Mouse (Mus musculus) fat pad, adult 2 months (tissue): ENCODE measurements around the gene Ctnnbip1.

Experiments
- DNase-seq: peaks from one replicate; pipeline ENCODE4 v3.0.0-alpha.2; 2011; ENCODE audit warnings: low read depth, low spot score; ENCODE audit errors: extremely low read depth

Ctnnbip1 gene

GRCm38 (mm10) chr4:149558389-149558788, 40.4 kb downstream of the Ctnnbip1 start:
- no peak for DNase-seq

GRCm38 (mm10) chr4:149561392-149561791, 43.4 kb downstream of the Ctnnbip1 start:
- no peak for DNase-seq

DNA sequence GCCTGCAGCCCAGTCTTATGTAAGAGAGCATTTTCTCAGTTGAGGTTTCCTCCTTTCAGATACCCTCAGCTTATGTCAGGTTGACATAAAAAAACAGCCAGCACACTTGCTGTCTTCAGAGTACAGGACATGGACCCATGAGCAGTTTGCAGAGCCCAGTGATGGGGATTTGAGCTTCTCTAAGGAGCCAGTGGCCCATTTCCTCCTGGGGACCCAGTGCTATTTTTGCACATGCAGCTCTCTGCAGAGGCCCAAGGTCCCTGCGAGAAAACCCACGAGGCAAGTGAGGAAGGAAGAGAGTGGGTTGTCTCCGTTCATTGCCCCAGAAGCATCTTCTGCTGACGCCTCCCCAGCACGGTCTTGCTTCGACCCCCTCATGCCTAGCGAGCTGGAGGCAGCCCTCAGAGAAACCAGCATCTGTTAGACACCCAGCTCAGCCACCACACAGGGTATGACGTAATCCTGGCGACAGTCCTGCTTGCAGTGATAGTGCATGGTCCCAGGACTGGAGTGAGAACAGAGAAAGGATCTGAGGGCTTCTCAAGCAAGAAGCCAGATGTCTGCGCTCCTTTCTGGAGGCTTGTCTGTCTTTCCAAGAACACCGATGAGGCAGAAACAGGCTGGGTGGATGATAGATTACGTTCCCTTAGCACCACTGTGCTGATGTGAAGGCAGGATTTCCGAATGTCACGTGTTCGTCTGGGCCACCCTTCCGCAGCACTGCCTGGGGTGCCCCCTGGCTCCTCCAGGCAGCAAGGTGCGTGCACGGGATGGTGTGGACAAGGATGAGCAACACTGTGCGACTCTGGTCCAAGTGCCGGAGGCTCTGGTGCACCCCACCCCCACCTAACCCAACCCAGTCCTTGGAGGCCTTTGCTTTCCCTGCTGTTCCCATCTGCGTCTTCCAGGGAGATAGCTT, 44.2 kb downstream of the Ctnnbip1 start:
- no peak for DNase-seq

- no peak for DNase-seq
Observed at GRCm38 (mm10) chr4:149562905-149563347, 44.9 kb downstream of the Ctnnbip1 start.

GRCm38 (mm10) chr4:149563941-149564361, 45.9 kb downstream of the Ctnnbip1 start:
- no peak for DNase-seq

DNA sequence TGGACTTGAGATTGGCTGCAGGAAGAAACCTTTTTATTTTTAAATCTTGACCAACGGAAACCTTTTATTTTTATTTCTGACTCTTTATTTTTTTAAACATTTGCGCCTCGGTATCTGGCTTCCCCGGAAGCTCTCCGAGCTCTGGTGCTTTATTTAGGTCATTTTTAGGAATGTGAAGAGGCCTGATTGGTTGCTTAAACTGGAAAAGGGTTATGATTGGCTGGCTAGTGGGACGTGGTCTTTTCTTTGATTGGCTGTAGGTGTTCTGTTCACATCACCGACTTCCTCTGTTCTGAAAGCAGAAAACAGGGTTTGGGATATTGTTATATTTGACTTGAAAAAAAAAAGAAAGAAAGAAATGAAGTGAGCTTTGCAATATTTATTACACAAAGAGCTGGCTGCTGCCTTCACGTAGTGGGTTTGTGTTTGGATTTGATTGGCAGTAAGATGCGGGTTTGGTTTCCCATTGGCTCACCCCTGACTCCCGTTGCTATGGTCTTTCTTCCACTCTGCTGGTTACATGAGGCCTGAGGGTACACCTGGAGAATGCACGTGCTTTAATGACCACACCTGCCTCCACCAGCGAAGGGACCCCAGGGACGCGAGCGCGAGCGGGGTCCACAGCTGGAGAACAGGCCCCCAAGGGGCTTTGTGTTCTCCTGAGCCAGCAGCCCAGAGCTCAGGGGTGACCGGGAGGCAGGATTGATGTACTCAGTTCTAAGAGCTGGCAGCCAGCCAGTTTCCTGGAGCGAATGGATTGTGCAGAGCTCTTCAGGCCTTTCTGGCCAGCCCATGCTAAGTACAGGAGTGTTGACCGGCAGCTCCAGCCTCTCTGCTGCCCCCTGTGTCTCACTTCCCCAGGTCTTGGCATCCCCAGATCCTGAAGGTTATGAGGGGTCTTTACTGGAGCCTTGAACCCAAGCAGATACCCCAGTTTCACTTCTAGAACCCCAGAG, 46.7 kb downstream of the Ctnnbip1 start:
- no peak for DNase-seq

DNA sequence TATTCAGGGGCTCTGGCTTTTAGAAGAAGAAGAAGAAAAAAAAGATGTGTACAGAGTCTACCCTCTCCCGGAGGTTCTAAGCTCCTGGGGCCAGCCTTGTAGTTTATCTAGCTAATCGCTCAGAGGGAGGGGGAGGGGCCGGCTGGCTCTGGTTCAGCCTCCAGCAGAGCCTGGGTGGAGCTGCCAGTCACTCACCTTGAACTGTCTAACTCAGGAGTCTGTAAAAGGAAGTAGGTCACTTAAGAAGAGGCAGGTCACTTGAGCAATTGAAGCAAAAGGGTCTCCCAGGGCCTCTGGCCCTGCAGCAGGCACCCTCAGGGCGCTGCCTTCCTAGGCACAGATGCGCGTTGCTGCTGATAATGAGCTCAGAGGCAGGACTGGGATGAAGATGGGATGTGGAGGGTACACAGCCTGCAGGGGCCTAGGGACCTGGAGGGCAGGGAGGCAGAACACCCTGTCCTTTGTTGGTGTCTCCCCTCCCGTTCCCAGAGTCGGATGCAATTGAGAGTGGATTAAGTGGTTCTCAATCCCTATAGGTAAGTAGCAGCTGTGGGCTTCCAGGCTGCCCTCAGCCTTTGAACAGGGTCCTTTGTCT, 49.5 kb downstream of the Ctnnbip1 start:
- no peak for DNase-seq

DNA sequence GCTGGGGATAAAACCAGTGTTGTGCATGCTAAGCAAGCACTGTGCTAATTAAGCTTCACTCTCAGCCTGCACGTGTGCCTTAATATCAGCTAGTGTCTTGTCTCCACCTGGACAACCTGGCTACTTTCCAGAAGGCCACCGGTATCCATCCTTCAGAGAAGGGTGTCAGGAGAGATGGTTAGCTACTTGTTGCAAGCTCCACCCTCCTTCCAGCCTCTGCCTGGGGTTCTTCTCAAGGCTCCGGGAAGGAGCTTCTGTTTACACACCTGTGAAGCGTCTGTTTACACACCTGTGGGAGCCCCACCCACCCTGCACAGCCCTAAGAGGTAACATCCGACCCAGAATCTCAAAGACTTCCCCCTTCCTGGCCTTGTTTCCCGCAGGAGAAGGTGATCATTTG, 50.6 kb downstream of the Ctnnbip1 start:
- DNase-seq, result no peak

- DNase-seq, result no peak
Observed at GRCm38 (mm10) chr4:149569781-149570497, 51.9 kb downstream of the Ctnnbip1 start.

DNA sequence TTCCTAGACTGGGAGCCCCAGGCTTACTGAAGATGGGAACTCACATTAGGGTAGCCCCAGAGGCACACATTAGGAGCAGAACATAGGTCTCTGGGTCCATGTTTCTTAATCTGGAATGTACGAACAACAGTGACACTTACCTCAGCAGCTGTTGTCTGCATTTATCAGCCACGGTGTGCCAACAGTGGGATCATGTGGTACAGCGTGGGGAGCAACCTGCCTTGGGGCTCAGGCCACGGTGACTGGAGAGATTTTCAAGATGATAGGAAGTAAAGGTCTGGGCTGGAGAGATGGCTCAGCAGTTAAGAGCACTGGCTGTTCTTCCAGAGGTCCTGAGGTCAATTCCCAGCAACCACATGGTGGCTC, 52.4 kb downstream of the Ctnnbip1 start:
- peak; percentile 80 for DNase-seq

GRCm38 (mm10) chr4:149571209-149571608, 53.2 kb downstream of the Ctnnbip1 start:
- peak; percentile 76 for DNase-seq

- DNase-seq, result no peak
Observed at GRCm38 (mm10) chr4:149571651-149572149, 53.7 kb downstream of the Ctnnbip1 start.

GRCm38 (mm10) chr4:149572446-149572845, 54.4 kb downstream of the Ctnnbip1 start:
- peak; percentile 64 for DNase-seq

GRCm38 (mm10) chr4:149572851-149573250, 54.8 kb downstream of the Ctnnbip1 start:
- peak; percentile 90 for DNase-seq

DNA sequence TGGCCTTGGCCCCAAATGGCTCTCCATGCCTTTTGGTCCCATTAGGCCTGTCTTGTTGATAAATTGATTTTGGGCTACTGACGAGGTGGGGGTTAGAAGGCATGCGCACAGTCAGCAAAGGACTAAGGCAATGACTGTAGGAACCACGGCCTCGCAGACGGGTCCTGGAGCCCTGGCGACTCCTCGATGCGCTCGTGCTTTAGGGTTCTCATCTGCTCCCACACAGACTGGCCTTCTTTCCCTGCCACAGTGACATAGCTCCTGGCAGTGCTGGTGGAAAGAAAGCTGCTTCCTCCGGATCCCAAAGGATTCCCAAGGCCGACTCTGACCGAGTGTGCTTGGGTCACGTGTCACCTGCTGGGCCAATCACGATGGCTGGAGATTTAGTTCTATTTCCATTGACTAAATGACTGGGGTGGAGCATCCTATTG, 56.4 kb downstream of the Ctnnbip1 start:
- DNase-seq, result no peak

DNA sequence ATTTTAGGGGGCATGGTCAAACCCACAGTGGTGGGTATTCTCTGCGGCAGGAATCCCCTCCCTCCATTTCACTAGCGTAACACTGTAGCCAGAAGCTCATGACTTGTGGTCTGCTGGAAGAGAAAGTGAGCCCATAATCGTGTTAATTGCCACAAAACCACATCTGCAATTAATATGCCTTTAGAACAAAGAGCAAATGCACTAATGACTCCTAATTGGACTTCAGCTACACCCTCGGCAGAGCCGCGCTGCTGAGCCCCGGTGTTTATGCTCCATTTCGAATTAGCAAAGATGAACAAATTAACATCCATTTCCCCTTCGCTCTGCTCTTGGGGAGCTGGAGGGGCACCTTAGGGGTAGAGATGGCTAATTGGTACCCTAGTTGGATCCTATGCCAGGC, 58.0 kb downstream of the Ctnnbip1 start:
- no peak for DNase-seq

- no peak for DNase-seq
Observed at GRCm38 (mm10) chr4:149576993-149577548, 59.0 kb downstream of the Ctnnbip1 start.

DNA sequence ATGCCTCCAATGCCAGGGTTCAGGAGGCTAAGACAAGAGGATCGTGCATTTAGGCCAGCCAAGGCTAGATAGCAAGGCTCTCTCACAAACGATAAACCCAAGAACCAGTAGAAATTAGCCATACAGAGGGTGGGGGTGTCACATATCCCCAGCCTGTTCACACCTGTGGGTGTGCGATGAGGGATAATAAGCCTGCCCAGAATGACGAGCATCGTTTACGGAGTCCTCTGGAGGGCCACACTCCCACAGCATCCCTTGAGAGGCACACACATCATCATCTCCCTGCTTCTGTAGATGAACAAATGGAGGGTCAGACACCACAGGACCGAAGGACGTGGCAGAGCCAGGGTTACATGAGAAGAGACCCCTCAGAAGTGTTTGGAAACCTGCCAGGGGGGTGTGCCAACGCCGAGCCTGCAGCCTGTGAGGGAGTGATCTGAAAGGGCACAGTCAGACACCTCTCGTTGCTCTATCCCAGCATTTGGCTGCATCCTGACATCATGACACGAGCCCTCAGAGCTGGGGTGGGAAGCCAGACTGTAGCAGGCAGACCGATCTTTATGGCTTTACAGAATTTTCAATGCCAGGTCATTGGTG, 60.1 kb downstream of the Ctnnbip1 start:
- DNase-seq, result no peak

DNA sequence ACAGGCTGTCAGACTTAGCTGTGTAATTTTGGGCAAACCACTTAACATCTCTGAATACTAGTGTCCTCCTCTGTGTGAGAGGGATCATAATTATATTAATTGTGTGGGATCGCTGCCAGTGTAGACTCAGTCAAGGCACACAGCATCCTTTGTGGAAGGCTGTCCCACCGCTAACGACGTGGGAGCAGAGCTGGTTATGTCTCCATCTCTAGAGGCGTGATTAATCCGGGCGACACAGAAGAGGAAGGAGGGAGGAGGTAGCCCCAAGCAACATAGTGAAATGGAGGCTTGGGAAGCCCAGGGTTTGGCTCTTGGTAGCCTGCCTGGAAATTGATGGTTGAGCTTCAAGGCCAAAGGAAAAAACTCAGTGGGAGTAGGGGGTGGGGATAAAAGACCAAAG, 60.8 kb downstream of the Ctnnbip1 start:
- no peak for DNase-seq

- DNase-seq, result no peak
Observed at GRCm38 (mm10) chr4:149585236-149585635, 67.2 kb downstream of the Ctnnbip1 start.
